Mouse (Mus musculus): Measurements from ENCODE around the gene Olfr356. TPM values are rescaled to one million over a fixed set of nuclear protein-coding genes. Genes with fewer than 3 reads are reported as not detected.

The Olfr356 gene
- not detected for total RNA-seq (2023)

DNA sequence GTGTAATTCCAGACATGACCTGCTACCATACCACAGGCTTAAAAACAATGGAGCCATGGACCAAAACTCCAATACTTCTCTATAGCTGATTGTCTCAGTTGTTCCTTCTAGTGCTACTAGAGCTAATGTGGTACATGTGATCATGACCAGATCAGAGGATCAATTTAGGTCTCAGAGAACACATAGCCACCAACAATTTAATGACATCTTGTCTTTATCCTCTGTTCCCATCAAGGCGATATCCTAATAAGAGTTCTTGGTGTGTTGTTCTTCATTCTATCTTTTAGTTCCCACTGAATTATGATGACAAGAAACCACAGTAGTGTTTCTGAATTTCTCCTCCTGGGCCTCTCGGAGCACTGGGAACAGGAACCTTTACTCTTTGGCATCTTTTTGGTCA, at the start of gene Olfr356:
TSS of gene Olfr356 (plus strand) at position 301 of the 400 bp plus-strand sequence.

DNA sequence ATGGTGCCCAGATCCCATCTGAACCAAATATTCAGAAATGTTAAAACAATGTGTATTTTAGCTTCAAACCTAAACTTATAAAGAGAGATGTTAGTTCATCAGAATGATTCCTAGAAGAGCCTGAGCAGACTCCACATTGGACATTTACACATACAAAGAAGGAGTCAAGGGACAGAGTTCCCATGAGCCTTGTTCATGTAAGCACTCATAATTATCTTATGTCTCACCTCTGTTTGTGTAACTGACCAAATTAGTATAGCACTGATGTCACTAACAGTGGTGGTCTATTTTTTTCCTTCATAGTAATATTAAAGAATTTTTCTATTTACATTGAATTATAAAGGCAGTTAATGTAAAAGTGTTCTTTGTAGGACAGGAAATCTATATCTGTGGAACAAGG, 44.1 kb upstream of the Olfr356 start, which contains the start of gene Olfr353:
TSS of gene Olfr353 (minus strand) at position 101 of the 400 bp plus-strand sequence.

DNA sequence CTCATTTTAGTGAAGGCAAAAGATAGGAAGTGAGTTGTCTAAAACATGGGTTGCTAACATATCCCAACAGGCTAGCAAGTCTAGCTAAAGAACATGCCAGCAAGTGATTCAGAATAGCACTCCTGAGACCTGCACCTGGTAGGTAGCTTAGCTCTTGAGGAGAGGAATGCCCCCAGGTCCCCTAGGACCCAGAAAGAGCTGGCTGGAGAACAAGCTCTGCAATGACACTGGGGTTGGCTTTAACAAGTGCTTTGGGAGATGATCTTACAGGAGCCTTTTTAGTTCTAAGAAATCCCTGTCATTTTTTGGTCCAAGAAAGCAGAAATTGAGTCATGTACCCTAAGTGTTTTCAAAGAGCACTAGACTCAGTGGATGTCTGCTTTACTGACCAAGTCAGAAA, 31.5 kb upstream of the Olfr356 start, which contains the start of gene Olfr354:
TSS of gene Olfr354 (plus strand) at position 301 of the 400 bp plus-strand sequence.

GRCm38 (mm10) chr2:36928797-36929196, 8.1 kb upstream of the Olfr356 start, which contains the start of gene Olfr355:
Olfr355 (minus strand) TSS chr2:36928897.

Other genes with a start within 250 kb of the Olfr356 start
- gene Olfr347, start 205.2 kb upstream of the Olfr356 start, total RNA-seq (2023), result not detected
- not detected for gene Olfr348, start 152.8 kb upstream of the Olfr356 start, total RNA-seq (2023)
- not detected for gene Olfr50, start 146.6 kb upstream of the Olfr356 start, total RNA-seq (2023)
- gene Olfr3, start 120.1 kb upstream of the Olfr356 start, total RNA-seq (2023), result not detected
- gene Olfr350, start 90.8 kb upstream of the Olfr356 start, total RNA-seq (2023), result not detected
- gene Olfr351, start 74.5 kb upstream of the Olfr356 start, total RNA-seq (2023), result not detected
- gene Olfr352, start 68.7 kb upstream of the Olfr356 start, total RNA-seq (2023), result not detected
- gene Olfr353, start 44.2 kb upstream of the Olfr356 start, total RNA-seq (2023), result not detected
- not detected for gene Olfr354, start 31.4 kb upstream of the Olfr356 start, total RNA-seq (2023)
- gene Olfr355, start 8.2 kb upstream of the Olfr356 start, total RNA-seq (2023), result not detected
- gene Olfr357, start 56.7 kb downstream of the Olfr356 start, total RNA-seq (2023), result not detected
- gene Olfr358, start 72.2 kb downstream of the Olfr356 start, total RNA-seq (2023), result not detected
- gene Olfr360, start 128.6 kb downstream of the Olfr356 start, total RNA-seq (2023), result not detected
- gene Olfr361, start 152.2 kb downstream of the Olfr356 start, total RNA-seq (2023), result not detected
- not detected for gene Olfr362, start 180.8 kb downstream of the Olfr356 start, total RNA-seq (2023)
- gene Olfr364-ps1, start 202.2 kb downstream of the Olfr356 start, total RNA-seq (2023), result not detected

All from neutrophil, adult 59 days (primary cell).